Mouse (Mus musculus): ENCODE results near the gene Sh3bp4. TPM values are rescaled to one million over a fixed set of nuclear protein-coding genes. Genes with fewer than 3 reads are reported as not detected.

Gene Sh3bp4
- total RNA-seq (2012; rRNA removed) (not detected in 2 replicates), total RNA-seq (2014; rRNA removed) (not detected in 2 replicates), polyA plus RNA-seq (2012; ENCODE audit: insufficient read length, low read depth) (not detected in 2 replicates)

DNA sequence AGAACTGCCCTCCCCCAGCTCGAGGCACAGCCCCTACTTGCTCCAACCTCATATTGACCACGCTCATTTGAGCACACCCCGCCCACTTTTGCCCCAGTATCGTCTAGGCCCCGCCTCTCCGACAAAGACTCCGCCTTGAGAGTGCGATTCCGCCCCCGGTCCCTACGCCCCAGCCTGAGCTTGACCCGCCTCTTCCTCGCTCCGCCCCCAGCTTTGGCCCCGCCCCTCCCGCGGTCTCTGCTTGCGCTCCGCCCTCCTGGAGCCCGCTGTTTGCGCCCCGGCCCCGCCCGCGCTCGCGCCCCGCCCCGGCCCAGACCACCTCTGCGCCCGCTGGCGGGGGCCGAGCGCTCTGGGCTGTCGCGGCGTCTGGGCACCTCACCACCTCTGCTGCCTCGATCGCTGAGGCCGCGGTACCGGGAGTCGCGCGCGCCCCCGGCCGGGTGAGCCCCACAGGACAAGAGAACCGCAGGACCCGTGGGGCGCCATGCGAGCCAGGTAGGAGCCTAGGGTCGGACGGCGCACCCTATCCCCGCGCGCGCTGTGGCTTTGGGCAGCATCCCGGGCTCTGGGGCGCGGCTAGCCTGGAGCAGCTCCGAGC, at the start of gene Sh3bp4:
TSS of gene Sh3bp4 (plus strand) at position 313 of the 598 bp plus-strand sequence.
- no peak within 1 kb of the TSS for H3K27ac ChIP-seq (ENCODE audit: insufficient read depth, low read depth)
- in situ Hi-C loops (cut with MboI; ENCODE audit: low pct_ligation_motif_present, low pct_unique_long_range_greater_than_20kb, low sequenced_read_pairs) (no loop called here), dilution Hi-C loops (cut with MboI; ENCODE audit: extremely low pct_ligation_motif_present, extremely low pct_unique_long_range_greater_than_20kb, low sequenced_read_pairs) (no loop called here)
- H3K27me3 ChIP-seq (replicated peaks), result no peaks in the 10 kb centered on the region
- H3K4me3 ChIP-seq (replicated peaks in 1 of 3; ENCODE audit: low read depth in 2 of 3, low read length in 2 of 3, poor library complexity in 1 of 3), result no peak within 1 kb of the TSS
- no peak within 1 kb of the TSS for H3K9ac ChIP-seq (ENCODE audit: insufficient read depth, low read depth)
- H3K9me3 ChIP-seq (replicated peaks; ENCODE audit: low read length), result peaks cover 88% of the 10 kb centered on the region
- no peak within 1 kb of the TSS for H3K4me2 ChIP-seq (ENCODE audit: insufficient read depth, low read depth, poor library complexity, severe bottlenecking)
- H3K4me1 ChIP-seq (ENCODE audit: control insufficient read depth in 1 of 2, insufficient read depth in 2 of 2), result no peaks in the 10 kb centered on the region
- no peaks in the 10 kb centered on the region for H3K36me3 ChIP-seq (replicated peaks in 1 of 2; ENCODE audit: control insufficient read depth in 1 of 2, insufficient read depth in 1 of 2, low read length in 1 of 2)
- no peaks in the 10 kb centered on the region for H3K79me2 ChIP-seq (replicated peaks; ENCODE audit: control insufficient read depth, extremely low read depth, insufficient read depth, poor library complexity, severe bottlenecking)
- no peak for TF ChIP-seq SMC3 (IDR thresholded peaks at IDR 0.05; ENCODE audit: low read depth, low read length)
- TF ChIP-seq RCOR1 (conservative IDR thresholded peaks at IDR 0.05; ENCODE audit: low read depth, low read length), result no peak
- no peak for TF ChIP-seq ZNF384 (IDR thresholded peaks at IDR 0.05; ENCODE audit: low read depth, low read length)
- TF ChIP-seq TCF12 (IDR thresholded peaks at IDR 0.05; ENCODE audit: low read depth, low read length), result no peak
- TF ChIP-seq GABPA (IDR thresholded peaks at IDR 0.05; ENCODE audit: insufficient replicate concordance, low read depth, low read length), result no peak
- TF ChIP-seq TBP (conservative IDR thresholded peaks at IDR 0.05; ENCODE audit: low read depth, low read length), result no peak
- no peak for TF ChIP-seq RAD21 (IDR thresholded peaks at IDR 0.05; ENCODE audit: low read depth, low read length)
- no peak for TF ChIP-seq USF1 (IDR thresholded peaks at IDR 0.05; ENCODE audit: low read depth, low read length)
- TF ChIP-seq UBTF (IDR thresholded peaks at IDR 0.05; ENCODE audit: low read depth, low read length), result no peak
- no peak for TF ChIP-seq EP300 (IDR thresholded peaks at IDR 0.05; ENCODE audit: low read length)
- TF ChIP-seq MXI1 (IDR thresholded peaks at IDR 0.05; ENCODE audit: low read depth, low read length), result no peak
- TF ChIP-seq MAZ (IDR thresholded peaks at IDR 0.05; ENCODE audit: low read depth, low read length), result no peak
- TF ChIP-seq E2F4 (IDR thresholded peaks at IDR 0.05; ENCODE audit: insufficient replicate concordance, low read depth, low read length), result no peak
- no peak for TF ChIP-seq MAFK (IDR thresholded peaks at IDR 0.05; ENCODE audit: insufficient replicate concordance, low read length)
- no peak for TF ChIP-seq MEF2A (IDR thresholded peaks at IDR 0.05; ENCODE audit: borderline replicate concordance, low read depth, low read length)
- no peak for DNase-seq (ENCODE audit: extremely low read depth)

DNA sequence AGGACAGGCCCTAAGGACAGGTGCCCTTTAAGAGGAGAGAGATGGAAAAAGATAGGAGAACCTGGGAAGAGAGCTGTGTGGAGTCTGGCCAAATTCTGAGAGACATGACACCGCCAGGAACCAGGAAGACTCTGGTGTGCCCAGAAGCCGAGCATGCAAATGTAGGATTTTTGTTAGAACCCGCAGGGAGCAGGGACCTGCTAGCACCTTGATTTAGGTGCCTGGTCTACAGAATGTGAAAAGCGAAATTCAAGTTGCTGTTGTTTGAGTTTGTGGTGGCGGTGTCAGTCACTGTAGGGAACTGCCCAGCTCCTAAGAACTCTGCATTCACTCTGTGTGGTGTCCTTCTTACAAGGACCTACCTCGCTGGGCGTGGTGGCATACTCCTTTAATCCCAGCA, 47.2 kb upstream of the Sh3bp4 start:
- Histone ChIP-seq H3K4me1 (ENCODE audit: control insufficient read depth in 1 of 2, insufficient read depth in 2 of 2) (no peaks in the 10 kb centered on the region), H3K4me3 (replicated peaks in 1 of 3; ENCODE audit: low read depth in 2 of 3, low read length in 2 of 3, poor library complexity in 1 of 3) (no peak overlapping the region), H3K27ac (ENCODE audit: insufficient read depth, low read depth) (no peak overlapping the region), H3K79me2 (replicated peaks; ENCODE audit: control insufficient read depth, extremely low read depth, insufficient read depth, poor library complexity, severe bottlenecking) (no peaks in the 10 kb centered on the region), H3K4me2 (ENCODE audit: insufficient read depth, low read depth, poor library complexity, severe bottlenecking) (no peak overlapping the region), H3K36me3 (replicated peaks in 1 of 2; ENCODE audit: control insufficient read depth in 1 of 2, insufficient read depth in 1 of 2, low read length in 1 of 2) (no peaks in the 10 kb centered on the region), H3K27me3 (replicated peaks) (no peaks in the 10 kb centered on the region), H3K9me3 (replicated peaks; ENCODE audit: low read length) (peaks cover 66% of the 10 kb centered on the region), H3K9ac (ENCODE audit: insufficient read depth, low read depth) (no peak overlapping the region)
- dilution Hi-C loops (cut with MboI; ENCODE audit: extremely low pct_ligation_motif_present, extremely low pct_unique_long_range_greater_than_20kb, low sequenced_read_pairs), result no loop called here
- no peak for DNase-seq (ENCODE audit: extremely low read depth)
- in situ Hi-C loops (cut with MboI; ENCODE audit: low pct_ligation_motif_present, low pct_unique_long_range_greater_than_20kb, low sequenced_read_pairs), result no loop called here
- no peak for TF ChIP-seq MAX (IDR thresholded peaks at IDR 0.05; ENCODE audit: low read length)
- no peak for TF ChIP-seq GABPA (IDR thresholded peaks at IDR 0.05; ENCODE audit: insufficient replicate concordance, low read depth, low read length)
- TF ChIP-seq SMC3 (IDR thresholded peaks at IDR 0.05; ENCODE audit: low read depth, low read length), result no peak
